Mouse (Mus musculus) left cerebral cortex, adult 18-20 months (tissue): ENCODE measurements around the gene Slc16a11. TPM values are rescaled to one million over a fixed set of nuclear protein-coding genes. Genes with fewer than 3 reads are reported as not detected.
A peak's percentile ranks its signal among the peaks of the same experiment; 100 is the strongest.
"Not testable (repeated sequence)": the region's sequence is repeated elsewhere in the genome, so short reads cannot be mapped to it uniquely, and the experiment has no call there.

ENCODE experiments used
- DNase-seq, 2 experiments: peaks; one replicate each; pipeline ENCODE4 v3.0.0; 2021 to 2022; ENCODE audit warnings: low spot score in 2 of 2, mixed read lengths in 1 of 2
- long read RNA-seq, 2 experiments: library from polyadenylated mRNA; stranded (forward); transcript quantifications; one replicate each; pipeline ENCODE4 v2.0.0; 2021
- total RNA-seq, 2 experiments: library from RNA; stranded (reverse); gene quantifications; 2 replicates each; pipeline ENCODE4 v1.2.3; 2021

Slc16a11 gene
- total RNA-seq = 10 to 100 TPM; 34.2 to 35.5 TPM
- long read RNA-seq, experiment 1, transcript Slc16a11-206 (2 exons, 734 nt) = major isoform, 6 of 42 reads
- long read RNA-seq, experiment 1, partial matches to known transcripts = 9 of 42 reads
- long read RNA-seq, experiment 1, other reads (novel, unspliced or antisense) = 20 of 42 reads
- long read RNA-seq, experiment 2, partial matches to known transcripts = 7 of 26 reads
- long read RNA-seq, experiment 2, other reads (novel, unspliced or antisense) = 14 of 26 reads

DNA sequence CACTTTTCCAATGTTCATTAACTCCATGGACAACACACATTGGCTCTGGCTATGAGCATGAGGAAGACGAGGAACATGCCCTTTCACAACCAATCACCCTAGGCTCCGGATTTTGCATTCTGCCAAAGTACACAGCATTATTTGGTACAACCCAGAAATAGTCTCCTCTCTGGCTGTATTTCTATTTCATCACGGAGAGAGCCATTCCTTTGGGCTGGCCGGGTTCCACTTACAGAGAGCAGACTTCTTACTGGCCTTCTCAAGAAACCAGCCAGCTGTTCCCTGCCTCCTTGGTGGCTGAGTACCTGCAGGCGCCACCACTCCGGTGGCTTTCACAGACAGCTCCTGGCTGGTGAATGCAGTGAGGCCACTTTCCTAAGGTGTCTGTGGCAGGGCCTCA lies at the start of gene Slc16a11:
TSS of gene Slc16a11 (plus strand) at position 330 of the 400 bp plus-strand sequence.
- DNase-seq = no peak

- DNase-seq = no peak
These were observed 46.3 kb upstream of the Slc16a11 start for GRCm38 (mm10) chr11:70165972-70166921.

DNA sequence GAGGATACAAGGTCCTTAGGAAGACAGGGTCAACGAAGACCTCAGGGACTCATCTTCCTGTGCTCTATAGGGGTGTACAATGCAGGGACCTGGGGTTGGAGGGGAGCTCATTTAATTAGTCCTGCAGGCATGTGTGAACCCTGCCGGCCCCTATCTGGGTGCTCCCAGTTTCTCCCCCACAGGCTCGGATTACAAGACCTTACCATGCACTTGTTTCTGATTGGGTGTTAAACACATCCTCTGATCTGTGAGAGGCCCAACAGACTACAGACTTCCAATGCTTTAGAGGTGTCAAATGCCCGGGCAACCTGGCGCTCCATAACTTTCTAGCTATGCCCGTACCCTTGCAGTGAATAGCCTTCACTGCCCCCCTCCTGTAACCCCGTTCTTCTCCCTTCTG lies 44.4 kb upstream of the Slc16a11 start:
- DNase-seq = no peak

GRCm38 (mm10) chr11:70169471-70169870 lies 43.1 kb upstream of the Slc16a11 start:
- not testable (repeated sequence) for DNase-seq

DNA sequence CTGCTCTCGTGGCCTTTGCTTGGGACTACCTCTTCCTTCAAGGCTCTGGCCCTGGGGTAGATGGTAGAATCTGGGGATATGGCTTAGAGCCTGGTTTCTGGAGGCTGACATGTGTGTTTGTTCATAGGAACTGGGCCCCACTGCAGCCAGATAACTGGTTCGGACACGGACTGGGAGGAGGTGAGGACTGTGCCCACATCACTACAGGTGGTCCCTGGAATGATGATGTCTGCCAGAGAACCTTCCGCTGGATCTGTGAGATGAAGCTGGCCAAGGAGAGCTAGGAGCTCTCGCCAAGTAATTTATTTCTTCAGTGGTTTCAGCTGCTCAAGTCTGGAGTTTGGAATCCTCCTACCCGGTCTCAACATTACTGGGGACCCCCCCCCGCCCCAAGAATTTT lies 42.3 kb upstream of the Slc16a11 start:
- DNase-seq = no peak

DNA sequence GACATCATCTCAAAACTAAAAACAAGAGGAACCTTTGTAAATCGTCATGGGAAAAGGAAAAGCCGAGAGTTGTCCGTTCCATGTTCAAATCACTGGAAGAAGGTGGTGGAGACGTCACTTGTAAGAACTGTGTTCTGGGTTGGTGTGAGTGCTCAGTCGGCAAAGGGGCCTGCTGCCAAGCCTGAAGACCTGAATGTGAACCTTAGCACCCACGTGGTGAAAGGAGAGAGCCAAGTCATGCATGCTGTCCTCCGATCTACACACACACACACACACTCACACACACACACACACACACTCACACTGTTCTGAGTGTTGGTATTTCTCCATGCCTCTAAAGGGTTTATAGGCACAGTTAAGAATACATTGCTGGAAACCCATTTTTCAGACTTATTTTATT lies 41.4 kb upstream of the Slc16a11 start:
- DNase-seq = no peak

DNA sequence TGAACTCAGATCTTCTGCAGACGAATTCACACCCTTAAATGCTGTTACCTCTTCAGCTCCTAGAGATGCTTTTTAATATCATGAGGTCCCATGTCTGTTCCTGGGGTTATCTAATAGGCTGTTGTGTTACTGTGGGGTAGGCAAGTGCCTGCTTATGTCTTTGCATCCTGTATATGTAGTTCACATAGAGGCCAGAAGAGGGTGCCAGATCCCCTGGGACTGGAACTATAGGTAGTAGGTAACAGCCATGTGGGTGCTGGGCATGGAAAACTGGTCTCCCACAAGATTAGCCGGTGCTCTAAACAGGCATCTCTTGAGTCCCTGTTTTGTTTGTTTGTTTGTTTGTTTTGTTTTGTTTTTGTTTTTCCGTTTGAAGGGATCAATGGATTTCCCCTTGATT lies 40.7 kb upstream of the Slc16a11 start:
- DNase-seq = peak in 1 of 2 experiments; percentile 27

DNA sequence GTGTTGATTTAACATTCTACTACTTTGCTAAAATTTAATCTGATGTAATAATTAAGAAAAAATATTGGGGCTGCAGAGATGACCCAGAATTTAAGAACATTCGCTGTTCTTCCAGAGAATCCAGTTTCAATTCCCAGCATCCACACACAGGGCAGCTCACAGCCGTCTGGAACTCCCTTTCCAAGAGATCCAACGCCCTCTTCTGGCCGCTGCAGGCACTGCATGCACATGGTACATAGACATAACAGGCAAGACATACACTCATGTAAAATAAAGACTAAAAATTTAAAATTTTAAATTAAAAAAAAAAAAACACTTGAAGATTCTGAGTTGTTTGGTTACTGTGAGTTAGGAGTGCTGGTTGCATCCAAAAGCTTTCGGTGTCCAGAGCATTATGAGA lies 40.3 kb upstream of the Slc16a11 start:
- DNase-seq = no peak

- DNase-seq = no peak
These were observed 38.1 kb upstream of the Slc16a11 start for GRCm38 (mm10) chr11:70174491-70174890.

DNA sequence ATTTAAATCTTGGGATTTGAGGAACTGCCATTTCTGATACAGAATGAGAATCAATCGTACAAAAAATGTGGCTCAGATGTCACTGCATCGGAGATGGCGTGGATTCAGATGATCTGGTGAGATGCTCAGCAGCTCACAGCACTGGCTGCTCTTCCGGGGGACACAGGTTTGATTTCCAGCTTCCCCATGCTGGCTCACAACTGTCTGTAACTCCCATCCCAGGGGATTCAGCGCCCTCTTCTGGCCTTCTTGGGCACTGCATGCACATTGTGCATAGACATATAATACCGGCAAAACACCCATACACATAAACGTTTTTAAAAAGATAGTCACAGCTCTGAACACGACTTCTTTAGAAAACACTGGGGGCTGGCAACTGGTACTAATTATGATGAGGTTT lies 34.9 kb upstream of the Slc16a11 start:
- no peak for DNase-seq

DNA sequence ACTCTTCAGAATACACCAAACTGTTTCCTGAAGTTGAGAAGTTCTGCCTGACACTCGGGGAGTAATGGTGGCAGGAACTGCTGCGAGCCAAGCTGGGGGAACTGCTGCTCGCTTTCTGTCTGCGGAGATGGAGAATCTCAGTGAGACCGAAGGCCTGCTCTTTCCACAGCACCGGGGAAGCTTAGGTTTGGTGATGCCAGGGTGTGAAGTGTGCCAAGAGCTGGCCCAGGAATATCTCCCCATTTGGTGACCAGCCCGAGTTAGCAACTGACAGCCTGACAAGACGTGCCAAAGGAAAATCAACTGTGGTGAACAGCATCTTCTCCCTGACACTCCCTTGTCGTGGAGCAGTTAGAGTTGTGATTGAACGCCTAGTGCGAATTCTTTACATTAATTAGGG lies 34.2 kb upstream of the Slc16a11 start:
- no peak for DNase-seq

- no peak for DNase-seq
These were observed 33.8 kb upstream of the Slc16a11 start for GRCm38 (mm10) chr11:70178756-70179155.

GRCm38 (mm10) chr11:70179401-70179800 lies 33.2 kb upstream of the Slc16a11 start:
- DNase-seq = peak; percentile 19 to 20

GRCm38 (mm10) chr11:70180496-70180895 lies 32.1 kb upstream of the Slc16a11 start:
- DNase-seq = no peak

- no peak for DNase-seq
These were observed 27.4 kb upstream of the Slc16a11 start for GRCm38 (mm10) chr11:70185120-70185519.

DNA sequence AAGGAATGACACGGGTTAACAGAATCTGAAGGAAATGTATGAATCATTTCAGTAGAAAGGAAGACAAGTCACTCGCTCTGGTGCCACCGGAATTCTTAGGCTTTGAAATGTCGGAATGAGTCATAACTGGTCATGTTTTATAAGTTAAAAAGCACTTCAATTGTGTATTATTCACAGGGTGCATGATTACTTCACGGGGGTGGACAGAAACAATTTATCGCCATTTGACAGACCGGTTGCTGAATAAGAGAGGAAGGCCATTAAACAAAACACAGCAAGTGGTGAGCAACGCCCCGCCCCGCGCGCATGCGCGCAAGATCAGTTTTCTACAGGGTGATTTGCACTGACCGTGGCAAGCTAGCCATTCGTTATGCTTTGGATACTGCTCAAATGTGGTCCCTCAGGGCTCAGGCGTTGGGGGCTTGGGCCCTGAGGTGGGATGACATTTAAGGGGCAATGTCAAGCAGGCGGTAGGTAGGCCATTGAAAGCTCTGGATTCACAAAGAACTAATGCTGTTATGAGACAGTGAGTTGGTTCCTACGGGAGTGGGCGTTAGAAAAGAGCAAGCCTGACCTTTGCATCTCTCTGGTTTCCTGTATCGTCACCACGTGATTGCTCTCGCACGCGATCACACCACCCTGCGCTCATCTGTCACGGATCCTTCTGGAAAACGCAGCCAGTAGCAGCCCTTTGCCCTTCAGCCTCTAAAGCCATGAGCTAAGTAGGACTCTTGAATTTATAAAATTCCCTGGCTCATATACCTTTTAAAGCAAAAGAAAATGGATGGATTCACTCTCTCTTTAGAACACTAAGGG lies 23.0 kb upstream of the Slc16a11 start:
- no peak for DNase-seq

GRCm38 (mm10) chr11:70191188-70191587 lies 21.4 kb upstream of the Slc16a11 start:
- DNase-seq = no peak

DNA sequence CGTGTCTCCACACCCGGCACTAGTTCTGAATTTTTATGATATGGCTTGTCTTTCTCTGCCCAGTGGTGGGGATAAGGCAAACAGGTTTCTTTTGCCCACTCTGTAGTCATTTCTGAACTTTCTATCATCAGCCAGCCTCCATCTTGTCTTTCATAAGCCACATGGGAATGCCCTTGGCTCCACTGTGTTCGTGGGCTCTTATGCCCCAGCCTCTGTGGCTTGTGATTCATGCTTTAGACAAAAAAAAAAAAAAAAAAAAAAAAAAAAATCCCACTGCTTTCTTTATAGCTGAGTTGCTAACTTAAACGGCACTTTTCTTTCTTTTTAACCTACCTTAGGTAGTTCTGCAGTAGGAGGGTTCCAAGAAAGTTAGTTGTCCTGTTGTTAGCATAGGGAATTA lies 20.4 kb upstream of the Slc16a11 start:
- DNase-seq = no peak

DNA sequence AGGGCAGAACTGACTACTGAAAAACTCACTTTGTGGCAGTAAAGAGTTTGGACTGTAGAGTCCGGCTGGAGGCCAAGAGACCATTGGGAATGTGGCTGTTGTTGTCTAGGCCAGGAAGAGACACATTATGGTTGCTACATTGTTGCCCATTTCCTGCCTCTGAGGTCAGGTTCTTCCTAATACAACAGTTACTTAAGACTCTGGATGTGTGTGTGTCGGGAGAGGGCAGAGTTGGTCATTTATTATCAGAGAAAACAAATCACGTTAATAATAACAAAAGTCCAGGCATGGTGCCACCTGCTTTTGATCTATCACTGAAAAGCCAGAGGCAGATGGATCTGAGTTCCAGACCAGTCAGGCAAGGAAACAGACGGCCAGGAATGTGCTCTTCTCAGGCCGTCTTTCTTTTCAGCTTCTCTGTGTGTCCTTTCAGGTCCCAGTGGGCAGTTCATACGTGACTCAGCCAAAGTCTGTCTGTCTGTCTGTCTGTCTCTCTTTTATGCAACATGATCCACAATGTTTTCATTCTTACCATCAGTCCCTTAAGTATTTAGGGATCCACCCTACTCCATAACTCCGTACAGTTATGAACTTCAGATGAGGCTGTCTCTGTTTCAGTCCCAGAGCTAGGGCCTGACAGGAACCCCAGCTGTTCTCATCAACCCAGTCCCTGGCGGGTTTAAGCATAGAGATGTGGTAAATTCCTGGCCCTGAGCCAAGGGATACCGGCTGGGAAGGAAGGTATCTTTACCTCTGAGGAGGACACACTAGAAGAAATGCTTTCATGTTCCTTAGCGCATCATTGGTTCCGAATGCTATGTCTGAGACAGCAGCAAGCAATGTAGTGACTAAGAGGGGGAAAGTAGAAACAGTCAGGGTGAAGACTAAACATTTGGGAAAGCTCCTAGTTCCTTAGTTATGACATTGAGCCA lies 18.9 kb upstream of the Slc16a11 start:
- no peak for DNase-seq

GRCm38 (mm10) chr11:70198332-70198731 lies 14.2 kb upstream of the Slc16a11 start:
- DNase-seq = no peak
